Mouse (Mus musculus) hindbrain, embryonic 12.5 days (tissue): ENCODE measurements at regions not wholly inside any gene's neighbourhood (a gene's known extent, or its start where the extent isn't known, plus 50 kb on each side); places are given as distances from the start of the nearest gene placed in this dataset.

ENCODE experiments used
- ATAC-seq: fragments of 200-750 bp; cut with Nextera tagmentation; 2 replicates; pipeline ENCODE4 v1.8.0; 2017; ENCODE audit warnings: moderate TSS enrichment; ENCODE audit not compliant: low FRiP score
- H3K27ac ChIP-seq: fragments of 300-500 bp; sonication (generic); 2 replicates; pipeline ENCODE4 v1.5.1; 2016; ENCODE audit warnings: mild to moderate bottlenecking
- H3K27me3 ChIP-seq: fragments of 300-500 bp; sonication (generic); 2 replicates; pipeline ENCODE4 v1.6.1; 2016; ENCODE audit warnings: mild to moderate bottlenecking
- H3K36me3 ChIP-seq: fragments of 300-500 bp; sonication (generic); 2 replicates; pipeline ENCODE4 v1.6.1; 2016; ENCODE audit warnings: mild to moderate bottlenecking
- H3K4me1 ChIP-seq: fragments of 300-500 bp; sonication (generic); 2 replicates; pipeline ENCODE4 v1.6.1; 2016
- H3K4me2 ChIP-seq: fragments of 300-500 bp; sonication (generic); replicated peaks from 2 replicates; pipeline ENCODE4 v1.6.1; 2016; ENCODE audit warnings: mild to moderate bottlenecking
- H3K4me3 ChIP-seq: fragments of 300-500 bp; sonication (generic); 2 replicates; pipeline ENCODE4 v1.5.1; 2016; ENCODE audit warnings: mild to moderate bottlenecking
- H3K9ac ChIP-seq: fragments of 300-500 bp; sonication (generic); 2 replicates; pipeline ENCODE4 v1.6.1; 2016; ENCODE audit warnings: mild to moderate bottlenecking, moderate library complexity
- H3K9me3 ChIP-seq: fragments of 300-500 bp; sonication (generic); replicated peaks from 2 replicates; pipeline ENCODE4 v1.6.1; 2016; ENCODE audit warnings: mild to moderate bottlenecking
- WGBS: fragments of 180-500 bp; shearing (Covaris S2); methylation state at CpG from one replicate; pipeline ENCODE4 v1.1.7; 2016; 5-methylcytosine and 5-hydroxymethylcytosine counted together

GRCm38 (mm10) chr7:95250651-95251050, 920.4 kb upstream of the Tenm4 start:
- Histone ChIP-seq H3K27ac (no peak overlapping the region), H3K9me3 (no peaks in the 10 kb centered on the region), H3K27me3 (no peaks in the 10 kb centered on the region), H3K4me3 (no peak overlapping the region), H3K36me3 (no peaks in the 10 kb centered on the region), H3K4me1 (no peaks in the 10 kb centered on the region), H3K9ac (no peak overlapping the region), H3K4me2 (no peak overlapping the region)
- ATAC-seq: no peak

- H3K9me3 ChIP-seq: no peaks in the 10 kb centered on the region
- WGBS: 85% methylated on average over 5 of the region's 5 CpGs
These were observed 917.0 kb upstream of the Tenm4 start for GRCm38 (mm10) chr7:95253862-95254545.

GRCm38 (mm10) chr7:95254913-95255312, 916.1 kb upstream of the Tenm4 start:
- WGBS: 65% methylated on average over 3 of the region's 3 CpGs
- H3K36me3 ChIP-seq: no peaks in the 10 kb centered on the region
- no peak overlapping the region for H3K4me2 ChIP-seq
- no peaks in the 10 kb centered on the region for H3K9me3 ChIP-seq
- no peak overlapping the region for H3K4me3 ChIP-seq
- no peak overlapping the region for H3K27ac ChIP-seq
- H3K27me3 ChIP-seq: no peaks in the 10 kb centered on the region
- H3K9ac ChIP-seq: no peak overlapping the region
- no peak for ATAC-seq
- H3K4me1 ChIP-seq: no peaks in the 10 kb centered on the region

More at GRCm38 (mm10) chr7:95253862-95254545, 917.0 kb upstream of the Tenm4 start:
- H3K4me2 ChIP-seq: no peak overlapping the region
- H3K27ac ChIP-seq: no peak overlapping the region
- H3K4me3 ChIP-seq: no peak overlapping the region
- no peaks in the 10 kb centered on the region for H3K36me3 ChIP-seq
- no peak for ATAC-seq
- H3K27me3 ChIP-seq: no peaks in the 10 kb centered on the region
- no peak overlapping the region for H3K9ac ChIP-seq
- H3K4me1 ChIP-seq: no peaks in the 10 kb centered on the region

GRCm38 (mm10) chr7:95255699-95256098, 915.3 kb upstream of the Tenm4 start:
- ATAC-seq: no peak
- H3K4me3 ChIP-seq: no peak overlapping the region
- H3K4me2 ChIP-seq: no peak overlapping the region
- H3K4me1 ChIP-seq: no peaks in the 10 kb centered on the region
- no peaks in the 10 kb centered on the region for H3K36me3 ChIP-seq
- no peak overlapping the region for H3K9ac ChIP-seq
- no peaks in the 10 kb centered on the region for H3K27me3 ChIP-seq
- H3K27ac ChIP-seq: no peak overlapping the region
- H3K9me3 ChIP-seq: no peaks in the 10 kb centered on the region

GRCm38 (mm10) chr7:95262942-95263341, 908.1 kb upstream of the Tenm4 start:
- no peak overlapping the region for H3K27ac ChIP-seq
- no peak overlapping the region for H3K9ac ChIP-seq
- no peak overlapping the region for H3K4me2 ChIP-seq
- no peak for ATAC-seq
- 92% methylated on average over 3 of the region's 3 CpGs for WGBS
- H3K27me3 ChIP-seq: no peaks in the 10 kb centered on the region
- H3K4me1 ChIP-seq: no peaks in the 10 kb centered on the region
- H3K9me3 ChIP-seq: no peaks in the 10 kb centered on the region
- no peaks in the 10 kb centered on the region for H3K36me3 ChIP-seq
- no peak overlapping the region for H3K4me3 ChIP-seq

GRCm38 (mm10) chr7:95277237-95277636, 893.8 kb upstream of the Tenm4 start:
- WGBS: 88% methylated on average over 1 of the region's 1 CpGs

GRCm38 (mm10) chr7:95313667-95314066, 857.4 kb upstream of the Tenm4 start:
- Histone ChIP-seq H3K9ac (no peak overlapping the region), H3K4me3 (no peak overlapping the region), H3K27me3 (no peaks in the 10 kb centered on the region), H3K4me1 (no peaks in the 10 kb centered on the region), H3K27ac (no peak overlapping the region), H3K4me2 (no peak overlapping the region), H3K9me3 (no peaks in the 10 kb centered on the region), H3K36me3 (no peaks in the 10 kb centered on the region)
- no peak for ATAC-seq
- 79% methylated on average over 1 of the region's 1 CpGs for WGBS

More at GRCm38 (mm10) chr7:95277237-95277636, 893.8 kb upstream of the Tenm4 start:
- Histone ChIP-seq H3K4me1 (no peaks in the 10 kb centered on the region), H3K36me3 (no peaks in the 10 kb centered on the region), H3K4me3 (no peak overlapping the region), H3K27me3 (no peaks in the 10 kb centered on the region), H3K9ac (no peak overlapping the region), H3K9me3 (no peaks in the 10 kb centered on the region), H3K27ac (no peak overlapping the region), H3K4me2 (no peak overlapping the region)
- no peak for ATAC-seq

GRCm38 (mm10) chr7:95323084-95323483, 848.0 kb upstream of the Tenm4 start:
- H3K27me3 ChIP-seq: no peaks in the 10 kb centered on the region
- no peak overlapping the region for H3K4me3 ChIP-seq
- H3K9me3 ChIP-seq: no peaks in the 10 kb centered on the region
- no peaks in the 10 kb centered on the region for H3K4me1 ChIP-seq
- H3K9ac ChIP-seq: no peak overlapping the region
- WGBS: 50% methylated on average over 3 of the region's 3 CpGs
- ATAC-seq: no peak
- H3K36me3 ChIP-seq: no peaks in the 10 kb centered on the region
- H3K27ac ChIP-seq: no peak overlapping the region
- H3K4me2 ChIP-seq: no peak overlapping the region

GRCm38 (mm10) chr7:95324939-95325338, 846.1 kb upstream of the Tenm4 start:
- Histone ChIP-seq H3K4me1 (no peaks in the 10 kb centered on the region), H3K36me3 (no peaks in the 10 kb centered on the region), H3K4me3 (no peak overlapping the region), H3K4me2 (no peak overlapping the region), H3K27me3 (no peaks in the 10 kb centered on the region), H3K9me3 (no peaks in the 10 kb centered on the region), H3K27ac (no peak overlapping the region), H3K9ac (no peak overlapping the region)
- 95% methylated on average over 3 of the region's 3 CpGs for WGBS
- ATAC-seq: no peak

GRCm38 (mm10) chr7:95332037-95332436, 839.0 kb upstream of the Tenm4 start:
- no peak overlapping the region for H3K9ac ChIP-seq
- H3K27ac ChIP-seq: no peak overlapping the region
- no peak overlapping the region for H3K4me2 ChIP-seq
- no peaks in the 10 kb centered on the region for H3K27me3 ChIP-seq
- no peak overlapping the region for H3K4me3 ChIP-seq
- H3K36me3 ChIP-seq: no peaks in the 10 kb centered on the region
- no peaks in the 10 kb centered on the region for H3K4me1 ChIP-seq
- WGBS: 43% methylated on average over 4 of the region's 4 CpGs
- ATAC-seq: no peak
- H3K9me3 ChIP-seq: no peaks in the 10 kb centered on the region

GRCm38 (mm10) chr7:95350185-95350803, 820.8 kb upstream of the Tenm4 start:
- whole genome bisulfite sequencing: 47% methylated on average over 7 of the region's 7 CpGs
- H3K4me1 ChIP-seq: peaks cover 7% of the 10 kb centered on the region; the same call in 1 of the 2 replicates
- 0 out of 2 replicates have a peak, but pooled peaks cover 2% of the 10 kb centered on the region for H3K27me3 ChIP-seq
- no peak overlapping the region for H3K27ac ChIP-seq
- no peak overlapping the region for H3K4me3 ChIP-seq
- no peaks in the 10 kb centered on the region for H3K9me3 ChIP-seq
- peak; percentile 11; the same call in 1 of the 2 replicates for ATAC-seq
- H3K36me3 ChIP-seq: no peaks in the 10 kb centered on the region
- no peak overlapping the region for H3K9ac ChIP-seq
- no peak overlapping the region for H3K4me2 ChIP-seq

- Histone ChIP-seq H3K4me1 (peaks cover 7% of the 10 kb centered on the region; the same call in 1 of the 2 replicates), H3K4me3 (no peak overlapping the region), H3K9ac (no peak overlapping the region), H3K9me3 (no peaks in the 10 kb centered on the region), H3K27ac (no peak overlapping the region), H3K27me3 (0 out of 2 replicates have a peak, but pooled peaks cover 2% of the 10 kb centered on the region), H3K36me3 (no peaks in the 10 kb centered on the region), H3K4me2 (no peak overlapping the region)
- ATAC-seq: peak; percentile 32; the same call in 1 of the 2 replicates
These were observed 820.2 kb upstream of the Tenm4 start for GRCm38 (mm10) chr7:95350804-95351199.

GRCm38 (mm10) chr7:95351337-95351736, 819.7 kb upstream of the Tenm4 start:
- H3K4me1 ChIP-seq: peaks cover 7% of the 10 kb centered on the region; the same call in 1 of the 2 replicates
- 0 out of 2 replicates have a peak, but pooled peaks cover 2% of the 10 kb centered on the region for H3K27me3 ChIP-seq
- ATAC-seq: no peak
- H3K27ac ChIP-seq: no peak overlapping the region
- no peak overlapping the region for H3K4me2 ChIP-seq
- H3K9me3 ChIP-seq: no peaks in the 10 kb centered on the region
- no peaks in the 10 kb centered on the region for H3K36me3 ChIP-seq
- H3K4me3 ChIP-seq: no peak overlapping the region
- no peak overlapping the region for H3K9ac ChIP-seq
- WGBS: 94% methylated on average over 2 of the region's 2 CpGs
